Mouse (Mus musculus) hindbrain, embryonic 15.5 days (tissue): ENCODE data around the gene Bcas3. TPM values are rescaled to one million over a fixed set of nuclear protein-coding genes. Genes with fewer than 3 reads are reported as not detected.

ENCODE experiments used
- ATAC-seq: fragments of 200-750 bp; cut with Nextera tagmentation; 2 replicates; pipeline ENCODE4 v1.8.0; 2017; ENCODE audit warnings: low read depth, moderate number of reproducible peaks, moderate TSS enrichment; ENCODE audit not compliant: low FRiP score
- H3K27ac ChIP-seq: fragments of 300-500 bp; sonication (generic); replicated peaks from 2 replicates; pipeline ENCODE4 v1.5.1; 2015; ENCODE audit warnings: mild to moderate bottlenecking, inconsistent platforms
- H3K27me3 ChIP-seq: fragments of 300-500 bp; sonication (generic); 2 replicates; pipeline ENCODE4 v1.6.1; 2015; ENCODE audit warnings: control low read depth, inconsistent platforms
- H3K36me3 ChIP-seq: fragments of 300-500 bp; sonication (generic); 2 replicates; pipeline ENCODE4 v1.6.1; 2015; ENCODE audit warnings: control low read depth, inconsistent platforms
- H3K4me1 ChIP-seq: fragments of 300-500 bp; sonication (generic); replicated peaks from 2 replicates; pipeline ENCODE4 v1.6.1; 2015; ENCODE audit warnings: control low read depth, inconsistent platforms
- H3K4me2 ChIP-seq: fragments of 300-500 bp; sonication (generic); 2 replicates; pipeline ENCODE4 v1.6.1; 2015; ENCODE audit warnings: moderate library complexity, mild to moderate bottlenecking, inconsistent platforms
- H3K4me3 ChIP-seq: fragments of 300-500 bp; sonication (generic); 2 replicates; pipeline ENCODE4 v1.5.1; 2015; ENCODE audit warnings: mild to moderate bottlenecking, inconsistent platforms
- H3K9ac ChIP-seq: fragments of 300-500 bp; sonication (generic); 2 replicates; pipeline ENCODE4 v1.6.1; 2015; ENCODE audit warnings: inconsistent platforms
- H3K9me3 ChIP-seq: fragments of 300-500 bp; sonication (generic); 2 replicates; pipeline ENCODE4 v1.6.1; 2016; ENCODE audit warnings: control low read depth, inconsistent platforms
- WGBS: fragments of 180-500 bp; shearing (Covaris S2); methylation state at CpG from one replicate; pipeline ENCODE4 v1.1.7; 2015; 5-methylcytosine and 5-hydroxymethylcytosine counted together
- polyA plus RNA-seq: library from polyadenylated mRNA; unstranded; fragments of >200 nt; fragmentation: Nextera tagmentation; extraction: Ambion mirVana; gene quantifications from 2 replicates; pipeline ENCODE4 v1.2.1, GENCODE M21; 2015

The Bcas3 gene
- polyA plus RNA-seq, 1 experiment from 2014 or later: 31.9 TPM

DNA sequence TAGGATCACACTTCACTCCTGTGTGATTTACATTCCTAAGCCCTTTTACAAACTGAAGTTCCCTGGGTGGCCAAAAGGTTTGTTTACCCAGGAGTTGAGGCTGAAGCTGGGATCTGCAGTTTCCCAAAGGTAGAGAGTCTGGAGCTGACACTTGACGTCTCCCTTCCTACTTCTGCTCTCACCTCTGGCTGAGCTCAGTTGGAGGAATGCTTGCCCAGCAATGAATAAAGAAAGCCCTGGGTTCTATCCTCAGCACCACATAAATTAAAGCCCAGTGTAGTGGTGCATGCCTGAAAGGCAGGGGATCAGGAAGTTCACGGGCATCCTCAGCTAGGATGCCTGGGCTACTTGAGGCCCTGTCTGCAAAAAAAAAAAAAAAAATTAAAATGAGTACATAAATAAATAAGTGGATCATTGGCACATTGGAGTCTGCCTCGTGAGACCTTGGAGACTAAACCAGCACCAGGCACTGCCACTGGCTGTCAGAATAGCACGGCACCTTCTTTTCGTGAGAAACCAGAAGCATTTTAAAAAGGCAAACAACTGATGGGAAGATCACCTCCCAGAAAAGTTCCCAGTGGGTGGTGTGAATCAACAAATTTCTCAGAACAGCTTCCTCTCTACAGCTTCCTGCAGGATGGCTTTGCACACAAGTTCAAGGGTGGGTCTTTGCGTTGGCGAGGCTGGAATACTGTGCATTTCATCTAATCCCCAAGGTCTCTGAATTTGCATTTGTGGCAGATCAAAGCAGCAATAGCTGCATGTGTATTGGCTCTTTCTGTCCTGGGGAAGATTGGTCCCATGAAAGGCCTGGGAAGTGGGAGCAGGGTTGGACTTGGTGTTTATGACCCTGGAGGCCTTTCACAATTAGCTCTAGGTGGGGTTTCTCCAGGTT lies 381.6 kb downstream of the Bcas3 start:
- Histone ChIP-seq H3K4me1 (peaks cover 6% of the 10 kb centered on the region), H3K4me3 (no peak overlapping the region), H3K27me3 (no peaks in the 10 kb centered on the region), H3K9ac (no peak overlapping the region), H3K4me2 (no peak overlapping the region), H3K27ac (no peak overlapping the region), H3K9me3 (no peaks in the 10 kb centered on the region), H3K36me3 (no peaks in the 10 kb centered on the region)
- no peak for ATAC-seq
- WGBS: 58% methylated on average over 7 of the region's 7 CpGs

- Histone ChIP-seq H3K36me3 (no peaks in the 10 kb centered on the region), H3K9me3 (no peaks in the 10 kb centered on the region), H3K27ac (no peak overlapping the region), H3K27me3 (no peaks in the 10 kb centered on the region), H3K4me3 (no peak overlapping the region), H3K4me2 (no peak overlapping the region), H3K4me1 (peaks cover 7% of the 10 kb centered on the region), H3K9ac (no peak overlapping the region)
- 54% methylated on average over 9 of the region's 9 CpGs for WGBS
- ATAC-seq: no peak
Observed at GRCm38 (mm10) chr11:85737227-85737626, 384.3 kb downstream of the Bcas3 start.

GRCm38 (mm10) chr11:85737893-85738292 lies 384.9 kb downstream of the Bcas3 start:
- no peak overlapping the region for H3K4me3 ChIP-seq
- H3K4me2 ChIP-seq: no peak overlapping the region
- WGBS: 43% methylated on average over 3 of the region's 3 CpGs
- H3K9me3 ChIP-seq: no peaks in the 10 kb centered on the region
- H3K27ac ChIP-seq: no peak overlapping the region
- H3K27me3 ChIP-seq: no peaks in the 10 kb centered on the region
- no peaks in the 10 kb centered on the region for H3K36me3 ChIP-seq
- H3K9ac ChIP-seq: no peak overlapping the region
- ATAC-seq: no peak
- peaks cover 7% of the 10 kb centered on the region for H3K4me1 ChIP-seq

- Histone ChIP-seq H3K4me3 (no peak overlapping the region), H3K9me3 (no peaks in the 10 kb centered on the region), H3K27me3 (no peaks in the 10 kb centered on the region), H3K9ac (no peak overlapping the region), H3K36me3 (no peaks in the 10 kb centered on the region), H3K4me2 (no peak overlapping the region), H3K4me1 (peaks cover 7% of the 10 kb centered on the region), H3K27ac (no peak overlapping the region)
- WGBS: 34% methylated on average over 5 of the region's 5 CpGs
- ATAC-seq: no peak
Observed at GRCm38 (mm10) chr11:85738585-85738984, 385.6 kb downstream of the Bcas3 start.

- no peak for ATAC-seq
- H3K4me3 ChIP-seq: no peak overlapping the region
- 54% methylated on average over 6 of the region's 6 CpGs for WGBS
- H3K27ac ChIP-seq: no peak overlapping the region
- peaks cover 7% of the 10 kb centered on the region for H3K4me1 ChIP-seq
- H3K36me3 ChIP-seq: no peaks in the 10 kb centered on the region
- H3K9me3 ChIP-seq: no peaks in the 10 kb centered on the region
- H3K27me3 ChIP-seq: no peaks in the 10 kb centered on the region
- H3K4me2 ChIP-seq: no peak overlapping the region
- H3K9ac ChIP-seq: no peak overlapping the region
Observed at GRCm38 (mm10) chr11:85739266-85739977, 386.5 kb downstream of the Bcas3 start.

DNA sequence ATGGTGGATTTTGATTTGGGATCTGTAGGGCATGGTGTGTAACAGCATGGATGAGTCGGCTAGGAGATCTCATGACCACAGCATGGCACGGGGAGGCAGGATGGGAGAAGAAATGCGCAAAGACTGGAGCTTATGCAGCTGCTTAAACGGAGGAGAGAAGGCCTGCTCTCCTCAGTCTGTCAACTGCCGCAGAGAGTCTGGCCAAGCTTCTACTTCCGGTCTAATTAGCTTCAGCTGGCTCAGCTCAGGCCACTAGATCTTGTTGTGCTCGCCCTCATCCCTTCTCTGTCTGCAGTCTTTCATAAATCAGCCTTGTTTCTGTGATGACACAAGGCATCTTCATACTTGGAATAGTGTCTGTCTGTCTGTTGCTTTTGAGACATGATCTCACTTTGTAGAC lies 393.4 kb downstream of the Bcas3 start:
- Histone ChIP-seq H3K27me3 (no peaks in the 10 kb centered on the region), H3K27ac (no peak overlapping the region), H3K4me2 (no peak overlapping the region), H3K4me1 (no peaks in the 10 kb centered on the region), H3K4me3 (no peak overlapping the region), H3K36me3 (no peaks in the 10 kb centered on the region), H3K9ac (no peak overlapping the region), H3K9me3 (no peaks in the 10 kb centered on the region)
- ATAC-seq: no peak
- 81% methylated on average over 7 of the region's 7 CpGs for whole genome bisulfite sequencing

GRCm38 (mm10) chr11:85748891-85749290 lies 395.9 kb downstream of the Bcas3 start:
- H3K27me3 ChIP-seq: no peaks in the 10 kb centered on the region
- H3K4me1 ChIP-seq: no peaks in the 10 kb centered on the region
- no peak overlapping the region for H3K9ac ChIP-seq
- H3K9me3 ChIP-seq: no peaks in the 10 kb centered on the region
- WGBS: 88% methylated on average over 2 of the region's 2 CpGs
- no peak overlapping the region for H3K4me2 ChIP-seq
- no peak overlapping the region for H3K27ac ChIP-seq
- no peak overlapping the region for H3K4me3 ChIP-seq
- no peaks in the 10 kb centered on the region for H3K36me3 ChIP-seq
- no peak for ATAC-seq

GRCm38 (mm10) chr11:85751171-85751570 lies 398.2 kb downstream of the Bcas3 start:
- Histone ChIP-seq H3K4me3 (no peak overlapping the region), H3K27me3 (no peaks in the 10 kb centered on the region), H3K36me3 (no peaks in the 10 kb centered on the region), H3K4me1 (0 out of 2 replicates have a peak, but pooled peaks cover 4% of the 10 kb centered on the region), H3K27ac (no peak overlapping the region), H3K9ac (no peak overlapping the region), H3K4me2 (no peak overlapping the region), H3K9me3 (no peaks in the 10 kb centered on the region)
- 66% methylated on average over 11 of the region's 11 CpGs for WGBS
- ATAC-seq: no peak

DNA sequence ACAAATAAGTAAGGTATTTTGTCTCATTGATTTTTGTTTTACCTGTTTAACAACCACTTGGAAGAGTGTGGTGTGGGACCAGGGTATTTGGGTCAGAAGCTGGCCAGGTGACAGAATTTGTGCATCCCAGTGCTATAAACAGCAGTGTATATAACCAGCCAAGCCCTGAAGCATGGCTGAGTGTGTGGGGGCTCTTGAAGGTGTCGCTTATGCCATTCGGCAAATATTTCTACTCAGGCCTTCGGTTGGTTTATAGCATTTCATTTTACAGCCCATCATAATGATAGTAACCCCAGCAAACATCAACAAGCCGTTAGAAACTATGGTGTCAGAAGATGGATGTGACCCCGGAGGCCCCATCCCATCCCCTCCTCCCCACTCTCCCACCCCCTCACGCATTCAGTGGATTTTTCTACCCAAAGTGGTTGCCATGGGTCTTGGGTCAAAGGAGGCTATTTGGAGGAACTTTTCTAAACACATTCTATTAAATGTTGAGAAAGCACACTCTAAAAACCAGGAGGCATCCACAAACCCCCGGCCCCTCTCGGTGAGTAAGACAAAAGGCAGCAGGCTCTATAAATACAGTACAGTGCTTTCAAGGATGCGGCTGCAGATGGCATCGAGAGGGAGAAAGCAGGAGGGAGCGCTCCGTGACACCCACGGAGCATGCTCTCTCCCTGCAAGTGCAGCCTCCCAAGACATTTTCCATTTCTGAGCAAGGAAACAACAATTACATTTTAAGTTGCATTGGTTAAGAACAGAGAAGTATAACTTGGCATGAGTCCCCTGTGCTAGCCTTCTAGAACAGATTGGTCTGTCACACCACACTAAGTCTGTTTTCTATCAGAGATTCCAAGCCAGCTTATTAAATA lies 401.9 kb downstream of the Bcas3 start:
- peaks cover 4% of the 10 kb centered on the region; the same call in 1 of the 2 replicates for H3K4me1 ChIP-seq
- H3K4me2 ChIP-seq: no peak overlapping the region
- H3K27ac ChIP-seq: no peak overlapping the region
- H3K27me3 ChIP-seq: no peaks in the 10 kb centered on the region
- WGBS: 45% methylated on average over 13 of the region's 13 CpGs
- no peak overlapping the region for H3K4me3 ChIP-seq
- no peak for ATAC-seq
- H3K9ac ChIP-seq: no peak overlapping the region
- no peaks in the 10 kb centered on the region for H3K9me3 ChIP-seq
- H3K36me3 ChIP-seq: no peaks in the 10 kb centered on the region

DNA sequence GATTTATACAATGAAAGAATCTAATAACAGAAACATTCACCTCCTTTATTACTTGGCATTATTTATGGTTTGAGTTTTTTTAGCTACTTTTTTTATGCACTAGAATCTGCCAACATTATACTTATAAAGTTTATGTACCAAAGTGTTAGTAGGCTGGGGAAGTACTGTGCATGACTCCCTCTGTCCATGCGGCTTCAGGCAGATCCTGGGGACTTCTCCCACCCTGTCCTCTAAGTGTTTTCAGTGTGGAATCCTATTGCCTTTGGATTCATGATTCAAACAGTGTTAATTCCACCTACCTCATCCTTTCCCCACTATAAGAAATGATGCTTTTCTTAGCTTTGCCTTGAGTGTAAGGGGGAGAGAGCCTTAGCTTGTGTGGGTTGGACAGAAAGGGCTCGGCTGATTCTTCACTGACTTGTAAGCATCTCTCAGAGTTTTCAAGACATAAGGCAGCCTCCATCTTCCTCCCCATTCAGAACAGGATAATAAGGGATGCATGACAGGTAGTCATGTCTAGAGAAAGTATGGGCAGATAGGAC lies 402.6 kb downstream of the Bcas3 start:
- H3K9ac ChIP-seq: no peak overlapping the region
- 91% methylated on average over 2 of the region's 2 CpGs for WGBS
- ATAC-seq: no peak

DNA sequence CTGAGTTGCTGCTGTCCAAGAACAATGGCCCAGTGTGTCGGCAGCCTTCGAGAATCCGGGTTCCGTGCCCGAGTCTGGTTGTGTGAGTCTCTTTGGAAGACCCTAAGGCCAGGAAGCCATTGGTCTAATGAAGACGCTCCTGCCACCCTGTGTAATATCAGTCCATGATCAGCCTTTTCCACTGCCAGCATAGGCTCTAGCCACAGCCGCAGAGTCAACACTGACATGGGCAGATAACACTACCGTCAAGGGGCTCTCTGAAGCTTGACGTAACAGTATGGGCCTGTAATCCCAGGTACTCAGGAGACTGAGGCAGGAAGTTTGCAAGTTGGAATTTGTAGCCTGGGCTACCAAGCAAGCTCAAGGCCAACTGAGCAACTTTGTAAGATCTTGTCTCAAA lies 405.9 kb downstream of the Bcas3 start:
- Histone ChIP-seq H3K4me2 (no peak overlapping the region), H3K4me3 (no peak overlapping the region), H3K27ac (no peak overlapping the region), H3K4me1 (peaks cover 16% of the 10 kb centered on the region), H3K9me3 (no peaks in the 10 kb centered on the region), H3K9ac (no peak overlapping the region), H3K27me3 (no peaks in the 10 kb centered on the region), H3K36me3 (no peaks in the 10 kb centered on the region)
- ATAC-seq: no peak
- WGBS: 76% methylated on average over 9 of the region's 9 CpGs

More for the DNA sequence above, 402.6 kb downstream of the Bcas3 start:
- H3K4me1 ChIP-seq: peaks cover 11% of the 10 kb centered on the region
- H3K4me2 ChIP-seq: no peak overlapping the region
- no peaks in the 10 kb centered on the region for H3K36me3 ChIP-seq
- no peaks in the 10 kb centered on the region for H3K27me3 ChIP-seq
- H3K4me3 ChIP-seq: no peak overlapping the region
- no peaks in the 10 kb centered on the region for H3K9me3 ChIP-seq
- H3K27ac ChIP-seq: no peak overlapping the region
